Mouse (Mus musculus) heart, adult 10 weeks (tissue): Measurements from ENCODE around the gene Vmn1r193. TPM values are rescaled to one million over a fixed set of nuclear protein-coding genes. Genes with fewer than 3 reads are reported as not detected.

ENCODE experiments used
- polyA plus RNA-seq: library from polyadenylated mRNA; stranded (reverse); fragments of 350-450 nt; fragmentation: Illumina TruSeq; extraction: RNeasy Lipid Tissue Mini Kit (QIAGEN cat#74804); gene quantifications from one replicate; pipeline ENCODE4 v1.2.3, GENCODE M21; 2014; ENCODE audit warnings: low read depth, low replicate concordance

The Vmn1r193 gene
- not detected for polyA plus RNA-seq

DNA sequence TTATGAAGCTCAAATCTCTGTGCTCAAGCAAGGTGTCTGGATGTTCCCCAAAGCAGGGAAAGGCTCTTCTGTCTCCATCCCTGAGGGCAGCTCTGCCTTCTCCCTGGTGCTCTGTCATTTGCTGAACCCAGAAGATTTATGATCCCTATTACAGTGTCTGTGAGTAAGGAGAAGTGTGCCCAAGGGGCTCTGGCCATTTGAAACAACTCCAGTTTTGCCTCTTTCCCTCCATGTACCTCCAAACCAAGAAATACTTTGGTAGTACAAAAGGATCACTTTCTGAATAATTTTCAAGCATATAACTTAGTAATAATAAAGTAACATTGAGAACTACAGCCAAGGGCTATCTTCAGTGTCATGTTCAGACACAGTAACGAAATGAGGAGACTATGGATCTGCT lies at the start of gene Vmn1r193:
TSS of gene Vmn1r193 (minus strand) at position 101 of the 400 bp plus-strand sequence.

DNA sequence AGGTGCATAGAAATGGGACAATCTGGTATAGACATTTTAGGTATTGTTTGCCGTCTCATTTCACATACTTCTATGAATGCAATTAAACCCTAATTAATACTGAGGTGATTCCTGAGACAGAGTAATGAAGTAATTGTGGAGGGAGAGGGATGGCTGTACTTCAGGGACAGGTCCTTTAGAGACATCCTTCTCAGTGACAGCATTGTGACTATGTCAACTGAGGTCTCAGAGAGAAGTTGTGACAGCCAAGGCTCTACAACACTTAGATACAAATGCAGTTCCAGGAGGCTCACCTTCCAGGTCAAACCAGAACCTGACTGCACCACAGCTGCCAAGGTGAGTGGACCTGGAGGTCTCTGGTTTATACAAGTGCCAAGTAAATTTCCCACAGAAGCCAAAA lies 47.3 kb upstream of the Vmn1r193 start, which contains the start of gene Vmn1r195:
TSS of gene Vmn1r195 (plus strand) at position 301 of the 400 bp plus-strand sequence.

DNA sequence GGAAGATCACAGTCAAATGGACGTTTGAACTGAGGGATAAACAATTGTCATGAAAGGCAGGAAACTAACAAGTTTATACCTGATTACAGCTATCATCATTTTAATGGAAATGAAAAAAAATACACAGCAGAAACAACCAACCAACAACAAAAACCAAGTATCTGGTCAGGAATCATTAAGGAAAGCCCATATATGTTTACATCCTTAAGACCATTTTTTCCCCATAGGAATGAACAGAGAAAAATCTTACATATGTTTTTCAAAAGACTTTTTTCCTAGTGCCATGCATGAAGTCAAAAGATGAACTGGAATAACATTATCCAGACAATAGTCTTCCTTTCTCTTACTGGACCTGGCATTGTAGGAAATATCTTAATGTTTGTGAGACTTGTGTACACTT lies 21.0 kb upstream of the Vmn1r193 start, which contains the start of gene Vmn1r194:
TSS of gene Vmn1r194 (plus strand) at position 301 of the 400 bp plus-strand sequence.

DNA sequence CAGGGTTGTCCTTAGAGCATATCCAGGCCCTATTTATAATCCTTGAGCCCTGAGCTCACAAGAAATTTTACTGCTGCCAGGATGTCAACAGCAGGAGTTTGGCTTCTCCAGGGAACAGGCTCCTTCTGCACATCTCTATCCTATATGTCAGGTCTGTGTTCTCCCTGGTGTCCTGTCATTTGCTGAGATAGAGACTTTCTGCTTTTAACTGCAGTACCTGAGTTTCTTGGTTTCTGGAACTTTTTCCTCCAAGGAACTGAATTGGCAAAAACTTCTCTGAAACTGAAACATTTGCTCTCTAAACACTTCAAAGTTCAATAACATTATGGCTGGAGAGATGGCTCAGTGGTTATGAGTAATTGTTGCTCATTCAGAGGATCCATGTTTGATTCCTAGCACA lies 31.9 kb downstream of the Vmn1r193 start, which contains the start of gene Vmn1r192:
TSS of gene Vmn1r192 (minus strand) at position 101 of the 400 bp plus-strand sequence.

DNA sequence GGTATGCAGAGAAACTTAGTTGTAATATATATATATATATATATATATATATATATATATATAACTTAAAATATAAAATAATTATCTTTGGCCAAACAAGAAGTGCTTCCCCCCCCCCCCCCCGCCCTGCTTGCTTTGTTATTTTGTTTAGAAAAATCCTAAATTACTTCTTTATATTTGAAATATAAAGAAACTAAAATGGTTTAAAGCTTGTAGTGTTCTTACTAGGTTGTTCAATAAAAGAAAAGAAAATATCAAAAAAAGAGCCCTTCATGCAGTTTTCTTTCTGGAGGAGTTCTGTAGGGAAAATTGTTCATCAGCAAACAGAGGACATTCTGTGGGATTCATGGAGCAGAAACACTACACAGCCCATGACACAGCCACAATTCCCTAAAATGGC lies 39.1 kb downstream of the Vmn1r193 start, which contains the start of gene Vmn1r191:
TSS of gene Vmn1r191 (minus strand) at position 101 of the 400 bp plus-strand sequence.

Other genes with a start within 250 kb of the Vmn1r193 start
- gene Pom121l2, start 242.0 kb downstream of the Vmn1r193 start, polyA plus RNA-seq = not detected
- not detected for gene Prss16, start 213.4 kb downstream of the Vmn1r193 start, polyA plus RNA-seq
- not detected for gene Hist1h2ah, start 187.6 kb downstream of the Vmn1r193 start, polyA plus RNA-seq
- not detected for gene Hist1h2bk, start 187.3 kb downstream of the Vmn1r193 start, polyA plus RNA-seq
- 6.0 TPM for gene Hist1h4i, start 181.8 kb downstream of the Vmn1r193 start, polyA plus RNA-seq
- gene Hist1h2ag, start 180.2 kb downstream of the Vmn1r193 start, polyA plus RNA-seq = not detected
- gene Hist1h2bj, start 179.9 kb downstream of the Vmn1r193 start, polyA plus RNA-seq = not detected
- gene Vmn1r188, start 138.7 kb downstream of the Vmn1r193 start, polyA plus RNA-seq = not detected
- not detected for gene Vmn1r189, start 117.3 kb downstream of the Vmn1r193 start, polyA plus RNA-seq
- not detected for gene Vmn1r191, start 39.2 kb downstream of the Vmn1r193 start, polyA plus RNA-seq
- not detected for gene Vmn1r192, start 32.0 kb downstream of the Vmn1r193 start, polyA plus RNA-seq
- gene Vmn1r194, start 21.1 kb upstream of the Vmn1r193 start, polyA plus RNA-seq = not detected
- not detected for gene Vmn1r195, start 47.4 kb upstream of the Vmn1r193 start, polyA plus RNA-seq
- not detected for gene Vmn1r196, start 66.8 kb upstream of the Vmn1r193 start, polyA plus RNA-seq
- not detected for gene Vmn1r197, start 101.4 kb upstream of the Vmn1r193 start, polyA plus RNA-seq
- not detected for gene Vmn1r198, start 127.2 kb upstream of the Vmn1r193 start, polyA plus RNA-seq
- gene Vmn1r199, start 156.7 kb upstream of the Vmn1r193 start, polyA plus RNA-seq = not detected
- not detected for gene Vmn1r200, start 167.2 kb upstream of the Vmn1r193 start, polyA plus RNA-seq
- gene Vmn1r201, start 248.8 kb upstream of the Vmn1r193 start, polyA plus RNA-seq = not detected